In genomic region chrX:159831176-159831575, GRCm38 (mm10) we compare ENCODE assay signal across 17 mouse cellular contexts.
"Had no signal": no experiment of that assay in that cellular context is flagged by ENCODE, and none has a peak within 500 bp of the region (broad histone marks: within the 10 kb centered on the region; RNA-seq: fewer than 3 reads in every experiment).

No protein-coding gene starts in this region.

- H3K27ac ChIP-seq: lung, embryonic 15.5 days; macrophage; midbrain, embryonic 13.5 days; midbrain, embryonic 15.5 days; neural tube, embryonic 12.5 days had no signal

- H3K36me3 ChIP-seq: lung, embryonic 15.5 days; midbrain, embryonic 13.5 days; midbrain, embryonic 15.5 days; neural tube, embryonic 12.5 days had no signal

- H3K9ac ChIP-seq: lung, embryonic 15.5 days; midbrain, embryonic 13.5 days; midbrain, embryonic 15.5 days; neural tube, embryonic 12.5 days had no signal

- H3K4me3 ChIP-seq: lung, embryonic 15.5 days; megakaryocyte, embryonic 14.5 days; midbrain, embryonic 13.5 days; midbrain, embryonic 15.5 days; neural tube, embryonic 12.5 days had no signal

- H3K27me3 ChIP-seq: megakaryocyte, embryonic 14.5 days; midbrain, embryonic 15.5 days; neural tube, embryonic 12.5 days had no signal

- H3K4me1 ChIP-seq: lung, embryonic 15.5 days; megakaryocyte, embryonic 14.5 days; midbrain, embryonic 15.5 days; neural tube, embryonic 12.5 days had no signal

- H3K9me3 ChIP-seq: lung, embryonic 15.5 days; megakaryocyte, embryonic 14.5 days; midbrain, embryonic 13.5 days; midbrain, embryonic 15.5 days; neural tube, embryonic 12.5 days had no signal

- H3K4me2 ChIP-seq: lung, embryonic 15.5 days; midbrain, embryonic 11.5 days; midbrain, embryonic 13.5 days; midbrain, embryonic 15.5 days; neural tube, embryonic 12.5 days had no signal

- DNase-seq: lung, adult 2 months; lung, postnatal 14 days; lung, postnatal 36 days; right cerebral cortex, postnatal 25 days; right cerebral cortex, postnatal 4 days; spleen, adult 18-20 months; thymus, adult 18-20 months; thymus, postnatal 14 days; thymus, postnatal 36 days had no signal

- ATAC-seq: lung, postnatal 0 days; midbrain, embryonic 13.5 days; midbrain, embryonic 15.5 days had no signal
